Mouse (Mus musculus) layer of hippocampus, adult 8-10 months (tissue): ENCODE measurements around the gene Acvr1. TPM values are rescaled to one million over a fixed set of nuclear protein-coding genes. Genes with fewer than 3 reads are reported as not detected.
A peak's percentile ranks its signal among the peaks of the same experiment; 100 is the strongest.

Source experiments
- DNase-seq, 2 experiments: peaks; one replicate each; pipeline ENCODE4 v3.0.0; 2022; ENCODE audit warnings: low spot score in 2 of 2
- total RNA-seq, 4 experiments: library from RNA; stranded (reverse); gene quantifications; 2 replicates each; pipeline ENCODE4 v1.2.4; 2022

Gene Acvr1
- total RNA-seq = 10 to 100 TPM; 43.1 to 45.5 (median 44.5) TPM

DNA sequence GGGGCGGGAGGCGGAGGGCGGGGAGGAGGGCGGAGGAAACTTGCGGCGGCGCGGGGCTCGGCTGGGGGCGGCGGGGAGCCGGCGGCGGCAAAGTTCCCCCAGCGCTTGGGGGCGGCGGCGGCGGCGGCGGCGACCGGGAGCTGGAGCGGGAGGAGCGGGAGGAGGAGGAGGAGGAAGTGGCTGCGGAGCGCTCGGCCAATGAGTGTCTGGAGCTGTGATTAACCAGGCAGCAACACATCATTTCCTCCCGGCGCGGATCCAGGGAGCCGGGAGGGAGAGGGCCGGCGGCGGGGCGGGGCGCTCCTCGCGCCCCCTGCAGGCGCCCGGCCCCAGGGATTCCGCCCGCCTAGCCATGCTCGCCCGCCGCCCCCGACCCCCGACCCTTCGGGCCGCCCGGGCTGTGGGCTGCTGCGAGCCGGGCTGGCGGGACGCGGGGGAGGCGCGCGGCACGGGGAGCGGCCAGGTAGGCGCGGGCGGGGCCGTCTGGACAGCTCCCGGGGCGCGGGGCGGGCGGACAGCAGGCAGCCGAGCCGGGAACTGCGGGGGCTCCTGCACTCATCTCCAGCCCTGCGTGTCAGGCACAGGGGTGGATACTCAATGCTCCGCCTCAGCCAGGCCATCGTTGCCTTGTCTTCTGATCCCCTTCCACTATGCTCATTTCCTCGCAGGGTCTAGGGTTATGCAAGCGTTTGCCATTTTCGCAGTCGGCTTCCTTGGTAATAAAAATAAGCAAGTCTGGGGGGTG lies at the start of gene Acvr1, which contains the start of gene Upp2:
Acvr1 (minus strand) TSS at position 92 of the 745 bp plus-strand sequence.
Upp2 (plus strand) TSS at position 233 of the 745 bp plus-strand sequence.
- peak; percentile 85 to 86 for DNase-seq

- peak; percentile 63 to 67 for DNase-seq
Observed at GRCm38 (mm10) chr2:58615766-58616165, 48.8 kb upstream of the Acvr1 start.

- no peak for DNase-seq
Observed at GRCm38 (mm10) chr2:58614851-58615250, 47.9 kb upstream of the Acvr1 start.

DNA sequence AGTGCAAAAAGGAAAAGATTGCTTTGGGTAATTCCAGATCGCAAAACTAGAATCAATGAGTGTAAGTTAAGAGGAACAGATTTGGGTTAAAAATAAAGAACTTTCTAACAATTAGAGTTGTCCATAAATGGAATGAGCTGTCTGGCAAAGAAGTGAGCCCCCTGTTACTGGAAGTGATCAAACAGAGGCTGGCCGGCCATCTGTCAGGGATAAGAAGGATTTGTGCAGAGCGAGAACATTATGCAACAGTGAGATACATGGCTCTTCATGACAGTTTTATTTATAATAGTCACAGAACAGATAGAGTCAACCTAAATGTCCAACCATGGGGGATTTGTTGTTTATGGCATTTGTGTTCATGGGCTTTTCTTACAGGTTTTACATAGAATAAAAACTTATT lies 46.8 kb upstream of the Acvr1 start:
- peak; percentile 71 to 72 for DNase-seq

DNA sequence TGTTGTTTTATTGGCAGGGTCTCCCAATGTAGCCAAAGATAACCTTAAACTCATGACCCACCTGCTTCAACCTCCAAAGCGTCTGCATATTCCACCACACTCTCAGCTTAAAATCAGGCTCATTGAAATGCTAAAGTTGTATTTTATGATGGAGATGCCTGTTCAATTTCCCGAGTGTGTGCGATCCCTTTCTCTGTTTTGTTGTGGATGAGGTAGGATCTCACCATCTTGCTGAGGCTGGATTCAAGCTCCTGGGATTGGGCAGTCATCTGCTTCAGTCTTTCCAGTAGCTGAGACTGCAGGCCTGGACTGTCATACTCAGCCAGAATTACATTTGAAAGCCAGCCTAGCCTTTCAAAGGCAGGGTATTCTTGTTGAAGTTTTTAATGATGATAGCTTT lies 37.8 kb upstream of the Acvr1 start:
- DNase-seq = no peak

- no peak for DNase-seq
Observed at GRCm38 (mm10) chr2:58603379-58603778, 36.4 kb upstream of the Acvr1 start.

DNA sequence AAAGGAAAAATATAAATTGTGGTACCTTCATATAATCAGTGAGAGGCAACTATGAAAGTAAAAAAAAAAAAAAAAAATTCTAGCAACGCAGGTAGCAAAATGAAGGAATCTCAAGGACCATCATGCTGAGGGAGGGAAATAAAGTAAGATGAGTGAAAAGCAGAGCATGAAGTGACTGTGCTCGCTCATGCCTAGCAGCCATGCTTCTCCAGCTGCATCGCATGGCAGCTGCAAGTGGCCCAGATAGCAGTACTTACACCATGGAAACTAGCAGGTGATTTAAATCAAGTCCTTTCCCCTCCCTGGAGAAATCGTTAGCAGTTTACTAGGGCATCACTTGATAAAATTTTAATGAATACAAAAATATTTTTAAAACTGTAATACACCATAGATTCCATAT lies 34.4 kb upstream of the Acvr1 start:
- DNase-seq = no peak

DNA sequence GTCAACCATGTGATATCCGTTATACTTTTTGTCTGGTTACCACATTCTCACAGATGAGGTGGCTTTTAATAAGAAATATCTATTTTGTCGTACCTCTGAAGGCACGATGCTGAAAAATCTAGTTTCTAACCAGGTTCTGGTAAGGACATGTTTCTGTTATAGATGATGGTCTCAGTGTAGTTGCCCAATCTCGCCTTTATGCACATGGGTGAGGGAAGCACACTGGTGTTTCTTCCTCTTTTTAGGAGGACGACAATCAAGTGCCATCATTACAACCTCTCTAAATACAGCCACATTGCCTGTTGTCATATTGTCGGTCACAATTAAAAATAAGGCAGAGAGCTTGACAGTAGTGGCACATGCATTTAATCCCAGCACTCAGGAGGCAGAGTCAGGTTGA lies 32.7 kb upstream of the Acvr1 start:
- DNase-seq = no peak

DNA sequence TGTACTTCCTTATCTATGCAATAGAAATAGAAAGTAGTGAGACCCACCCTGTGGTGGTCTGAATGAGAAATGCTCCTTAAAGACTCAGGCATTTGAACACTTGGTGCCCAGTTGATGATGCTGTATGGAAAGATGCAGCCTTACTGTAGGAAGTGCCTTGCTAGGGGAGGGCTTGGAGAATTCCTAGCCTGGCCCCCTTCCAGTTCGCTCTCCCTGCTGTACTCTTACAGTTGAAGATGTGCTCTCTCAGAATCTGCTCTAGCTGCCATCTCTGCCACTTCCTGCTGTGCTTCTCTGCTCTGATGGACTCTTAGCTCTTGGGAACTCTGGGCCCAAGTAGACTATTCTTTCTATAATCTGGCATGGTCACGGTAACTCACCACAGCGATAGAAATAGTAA lies 30.6 kb upstream of the Acvr1 start:
- no peak for DNase-seq

GRCm38 (mm10) chr2:58596774-58597342 lies 29.9 kb upstream of the Acvr1 start:
- DNase-seq = peak; percentile 46 to 64

GRCm38 (mm10) chr2:58595350-58595749 lies 28.4 kb upstream of the Acvr1 start:
- DNase-seq = no peak

- DNase-seq = no peak
Observed at GRCm38 (mm10) chr2:58590055-58590454, 23.1 kb upstream of the Acvr1 start.

DNA sequence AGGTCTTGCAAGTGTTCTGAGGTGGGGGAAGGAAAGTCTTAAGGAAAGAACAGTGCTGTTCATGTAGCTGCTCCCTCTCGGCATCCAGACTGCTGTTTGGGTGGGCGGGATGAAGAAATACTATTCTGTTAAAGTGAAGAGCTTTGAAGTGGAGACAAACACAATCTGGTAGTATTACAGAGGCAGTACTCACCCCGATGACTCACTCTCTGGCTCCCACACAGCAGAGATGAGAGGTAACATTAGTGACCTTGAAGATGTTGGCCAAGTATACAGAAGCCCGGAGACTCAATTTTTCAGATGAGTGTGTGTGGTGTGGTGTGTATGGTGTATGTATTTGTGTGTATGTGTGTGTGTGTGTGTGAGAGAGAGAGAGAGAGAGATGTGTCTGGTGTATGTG lies 22.7 kb upstream of the Acvr1 start:
- peak in 1 of 2 experiments; percentile 64 for DNase-seq

- peak; percentile 81 to 83 for DNase-seq
Observed at GRCm38 (mm10) chr2:58586311-58586710, 19.4 kb upstream of the Acvr1 start.

DNA sequence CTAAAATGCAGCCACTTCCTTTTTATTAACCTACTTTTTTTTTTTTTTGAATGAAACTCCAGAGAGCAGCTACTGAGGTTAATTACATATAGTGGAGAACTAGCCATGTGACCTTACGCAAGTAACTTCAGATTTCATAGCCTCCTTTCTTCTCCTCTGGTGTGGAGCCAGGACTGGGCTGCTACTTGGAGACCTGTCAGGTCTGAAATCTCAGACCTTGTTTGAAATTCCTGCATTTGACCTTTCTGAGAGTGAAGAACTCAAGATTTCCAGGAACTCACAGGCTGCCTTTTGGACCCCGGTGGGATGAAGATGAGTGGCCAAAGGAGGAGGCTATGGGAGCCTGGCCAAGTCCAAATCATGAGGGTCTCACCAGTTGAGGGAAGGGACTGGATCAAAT lies 7.2 kb upstream of the Acvr1 start:
- no peak for DNase-seq

- no peak for DNase-seq
Observed at GRCm38 (mm10) chr2:58568841-58569645, 2.1 kb upstream of the Acvr1 start.

DNA sequence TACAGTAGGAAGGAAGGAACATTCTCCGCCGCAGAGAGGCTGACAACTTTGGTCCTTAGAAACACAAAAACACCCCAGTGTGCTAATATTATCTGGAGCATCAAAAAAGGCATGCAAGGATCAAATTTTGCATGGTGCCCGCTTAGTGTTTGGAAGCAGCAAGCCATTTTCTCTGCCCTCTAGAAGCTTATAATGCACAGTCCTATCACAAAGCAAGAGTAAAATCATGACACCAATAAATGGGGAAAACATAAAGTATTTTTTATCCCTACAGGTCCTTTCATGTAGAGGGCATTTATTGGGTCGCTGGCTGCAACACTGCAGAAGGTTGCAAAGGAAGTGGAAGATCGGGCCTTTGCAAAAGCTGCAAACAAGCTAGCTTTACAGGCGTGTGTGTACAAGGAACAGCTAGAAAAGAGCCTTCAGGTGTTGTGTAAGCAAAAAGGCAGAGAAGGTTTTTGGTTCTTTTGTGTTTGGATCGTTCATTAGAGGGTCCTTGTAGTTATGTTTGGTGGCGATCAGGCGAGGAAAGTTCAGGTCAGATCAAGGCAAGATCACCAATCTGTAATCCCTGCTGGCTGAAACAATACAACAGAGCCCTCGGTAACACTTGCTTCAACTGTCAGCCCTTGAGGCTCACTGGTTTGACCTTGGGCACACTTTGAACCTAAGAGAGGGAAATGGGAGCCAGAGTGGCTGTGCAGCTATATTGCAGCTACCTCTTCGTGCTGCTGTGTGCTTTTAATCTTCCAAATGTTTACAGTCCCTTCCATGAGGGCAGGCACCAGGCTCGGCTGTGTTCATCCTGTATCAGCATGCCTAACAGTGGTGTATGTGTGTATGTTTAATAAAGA lies 1.1 kb upstream of the Acvr1 start:
- no peak for DNase-seq

DNA sequence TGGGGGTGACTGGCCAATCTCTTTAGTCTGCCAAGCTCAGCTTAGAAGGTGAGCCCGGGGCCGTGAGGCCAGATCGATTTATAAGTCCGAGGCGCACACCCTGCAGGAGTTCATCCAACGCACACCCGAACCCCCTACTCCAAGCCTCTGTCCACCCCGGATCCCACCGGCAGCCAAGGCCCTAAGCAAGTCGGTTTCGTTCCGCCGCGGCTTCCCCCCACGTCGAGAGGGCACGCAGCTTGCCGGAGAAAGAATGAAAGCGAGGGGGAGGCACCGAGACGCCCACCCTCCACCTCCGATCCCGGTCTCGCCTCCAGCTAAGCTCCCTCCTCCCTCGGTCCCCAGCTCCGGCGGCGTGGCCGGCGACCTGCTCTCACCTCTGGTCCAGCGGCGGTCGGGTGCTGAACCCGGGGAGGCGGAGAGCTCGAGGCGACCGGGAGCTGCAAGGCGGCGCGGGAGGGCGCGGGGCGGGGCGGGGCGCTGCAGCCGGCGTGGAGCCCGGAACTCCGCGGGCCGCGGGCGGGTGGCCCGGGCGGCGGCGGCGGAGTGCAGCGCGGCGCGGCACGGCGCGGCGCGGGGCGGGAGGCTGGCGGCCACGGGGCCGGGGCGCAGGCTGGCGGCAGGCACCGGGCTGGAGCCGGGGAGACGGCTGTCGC lies 419 bp downstream of the Acvr1 start:
- peak; percentile 42 to 46 for DNase-seq

DNA sequence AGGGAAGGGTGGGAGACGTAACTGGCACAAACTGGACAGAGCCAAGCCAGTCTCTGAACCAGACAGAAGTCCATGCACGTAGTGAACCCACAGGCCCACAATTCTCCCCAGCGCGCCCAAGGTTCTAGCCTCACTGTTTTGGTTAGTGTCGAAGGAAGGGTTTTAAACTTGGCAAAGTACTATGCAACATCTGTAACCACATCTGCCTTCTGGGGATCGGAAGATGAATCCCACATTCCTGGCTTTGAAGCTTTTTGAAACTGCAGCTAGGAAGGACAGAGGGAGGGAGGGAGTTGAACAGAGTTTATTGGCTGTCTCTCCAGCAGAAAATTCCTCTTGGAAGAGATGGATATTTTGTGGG lies 928 bp downstream of the Acvr1 start:
- DNase-seq = no peak

GRCm38 (mm10) chr2:58565267-58565666 lies 1.7 kb downstream of the Acvr1 start:
- no peak for DNase-seq

GRCm38 (mm10) chr2:58562137-58562536 lies 4.8 kb downstream of the Acvr1 start:
- no peak for DNase-seq
